Mouse (Mus musculus): Measurements from ENCODE around the gene Arid1b. TPM values are rescaled to one million over a fixed set of nuclear protein-coding genes. Genes with fewer than 3 reads are reported as not detected.
A peak's percentile ranks its signal among the peaks of the same experiment; 100 is the strongest.

The Arid1b gene
- polyA plus RNA-seq (2015; fragmentation: Nextera tagmentation; extraction: Ambion mirVana): 14.8 and 16.1 TPM in 2 replicates

GRCm38 (mm10) chr17:4993840-4994503, at the start of gene Arid1b:
Gene Arid1b, plus strand, starts transcription at chr17:4994332.
- peak within 1 kb of the TSS; percentile 100 for H3K9ac ChIP-seq
- H3K27ac ChIP-seq: peak within 1 kb of the TSS; percentile 100
- peak; percentile 78 for ATAC-seq (ENCODE audit: low FRiP score)
- no peaks in the 10 kb centered on the region for H3K36me3 ChIP-seq
- H3K27me3 ChIP-seq: no peaks in the 10 kb centered on the region
- H3K4me3 ChIP-seq: peak within 1 kb of the TSS; percentile 85
- peak within 1 kb of the TSS; percentile 69 for H3K4me2 ChIP-seq
- H3K9me3 ChIP-seq: no peaks in the 10 kb centered on the region
- H3K4me1 ChIP-seq (replicated peaks): peaks cover 30% of the 10 kb centered on the region
- WGBS: 1% methylated on average over 21 of the region's 58 CpGs

GRCm38 (mm10) chr17:4945311-4945751, 48.8 kb upstream of the Arid1b start:
- H3K9ac ChIP-seq: no peak overlapping the region
- H3K27ac ChIP-seq: no peak overlapping the region
- H3K4me1 ChIP-seq (replicated peaks): peaks cover 22% of the 10 kb centered on the region
- H3K36me3 ChIP-seq: no peaks in the 10 kb centered on the region
- no peak for ATAC-seq (ENCODE audit: low FRiP score)
- 68% methylated on average over 6 of the region's 6 CpGs for WGBS
- H3K4me2 ChIP-seq: no peak overlapping the region
- H3K4me3 ChIP-seq: no peak overlapping the region
- H3K27me3 ChIP-seq: no peaks in the 10 kb centered on the region
- H3K9me3 ChIP-seq: no peaks in the 10 kb centered on the region

GRCm38 (mm10) chr17:4945871-4946331, 48.2 kb upstream of the Arid1b start:
- H3K4me1 ChIP-seq (replicated peaks): peaks cover 17% of the 10 kb centered on the region
- 24% methylated on average over 11 of the region's 11 CpGs for WGBS
- H3K27me3 ChIP-seq: no peaks in the 10 kb centered on the region
- H3K4me2 ChIP-seq: peak overlapping the region; percentile 34; the same call in 1 of the 2 replicates
- H3K36me3 ChIP-seq: no peaks in the 10 kb centered on the region
- H3K4me3 ChIP-seq: no peak overlapping the region
- no peak for ATAC-seq (ENCODE audit: low FRiP score)
- 0 out of 2 replicates have a peak overlapping the region, but pooled peaks have one; percentile 24 for H3K9ac ChIP-seq
- no peaks in the 10 kb centered on the region for H3K9me3 ChIP-seq
- H3K27ac ChIP-seq: no peak overlapping the region

- H3K4me2 ChIP-seq: peak overlapping the region; percentile 15
These were observed 47.6 kb upstream of the Arid1b start for GRCm38 (mm10) chr17:4946421-4946974.

GRCm38 (mm10) chr17:4947013-4947412, 47.1 kb upstream of the Arid1b start:
- Histone ChIP-seq H3K9ac (no peak overlapping the region), H3K27me3 (no peaks in the 10 kb centered on the region), H3K27ac (no peak overlapping the region), H3K4me3 (no peak overlapping the region), H3K36me3 (no peaks in the 10 kb centered on the region), H3K4me2 (no peak overlapping the region; the same call in 1 of the 2 replicates), H3K4me1 (replicated peaks) (peaks cover 17% of the 10 kb centered on the region), H3K9me3 (no peaks in the 10 kb centered on the region)
- no peak for ATAC-seq (ENCODE audit: low FRiP score)
- WGBS: 28% methylated on average over 3 of the region's 3 CpGs

More at GRCm38 (mm10) chr17:4946421-4946974, 47.6 kb upstream of the Arid1b start:
- H3K27me3 ChIP-seq: no peaks in the 10 kb centered on the region
- H3K36me3 ChIP-seq: no peaks in the 10 kb centered on the region
- H3K27ac ChIP-seq: no peak overlapping the region
- 16% methylated on average over 12 of the region's 12 CpGs for WGBS
- H3K4me3 ChIP-seq: no peak overlapping the region
- 0 out of 2 replicates have a peak overlapping the region, but pooled peaks have one; percentile 6 for H3K9ac ChIP-seq
- no peak for ATAC-seq (ENCODE audit: low FRiP score)
- no peaks in the 10 kb centered on the region for H3K9me3 ChIP-seq
- H3K4me1 ChIP-seq (replicated peaks): peaks cover 17% of the 10 kb centered on the region

- H3K4me2 ChIP-seq: no peak overlapping the region
- no peak for ATAC-seq (ENCODE audit: low FRiP score)
- H3K27ac ChIP-seq: no peak overlapping the region
- H3K27me3 ChIP-seq: no peaks in the 10 kb centered on the region
- H3K9me3 ChIP-seq: no peaks in the 10 kb centered on the region
- H3K4me3 ChIP-seq: no peak overlapping the region
- H3K9ac ChIP-seq: no peak overlapping the region
- H3K4me1 ChIP-seq (replicated peaks): peaks cover 17% of the 10 kb centered on the region
- WGBS: 77% methylated on average over 2 of the region's 2 CpGs
- H3K36me3 ChIP-seq: no peaks in the 10 kb centered on the region
These were observed 46.7 kb upstream of the Arid1b start for GRCm38 (mm10) chr17:4947439-4947838.

GRCm38 (mm10) chr17:4948501-4948900, 45.6 kb upstream of the Arid1b start:
- no peak overlapping the region for H3K27ac ChIP-seq
- no peaks in the 10 kb centered on the region for H3K36me3 ChIP-seq
- WGBS: 37% methylated on average over 3 of the region's 3 CpGs
- H3K9ac ChIP-seq: no peak overlapping the region
- H3K9me3 ChIP-seq: no peaks in the 10 kb centered on the region
- H3K4me3 ChIP-seq: no peak overlapping the region
- no peaks in the 10 kb centered on the region for H3K27me3 ChIP-seq
- no peak overlapping the region for H3K4me2 ChIP-seq
- no peak for ATAC-seq (ENCODE audit: low FRiP score)
- peaks cover 17% of the 10 kb centered on the region for H3K4me1 ChIP-seq (replicated peaks)

GRCm38 (mm10) chr17:4954431-4954830, 39.7 kb upstream of the Arid1b start:
- H3K4me2 ChIP-seq: peak overlapping the region; percentile 6; the same call in 1 of the 2 replicates
- ATAC-seq (ENCODE audit: low FRiP score): no peak
- H3K27me3 ChIP-seq: no peaks in the 10 kb centered on the region
- H3K27ac ChIP-seq: no peak overlapping the region
- H3K36me3 ChIP-seq: no peaks in the 10 kb centered on the region
- 45% methylated on average over 4 of the region's 4 CpGs for WGBS
- no peaks in the 10 kb centered on the region for H3K9me3 ChIP-seq
- peaks cover 10% of the 10 kb centered on the region for H3K4me1 ChIP-seq (replicated peaks)
- H3K9ac ChIP-seq: no peak overlapping the region
- H3K4me3 ChIP-seq: no peak overlapping the region

- WGBS: 83% methylated on average over 10 of the region's 10 CpGs
- no peaks in the 10 kb centered on the region for H3K27me3 ChIP-seq
- H3K27ac ChIP-seq: peak overlapping the region; percentile 35; the same call in 1 of the 2 replicates
- H3K9me3 ChIP-seq: no peaks in the 10 kb centered on the region
- H3K36me3 ChIP-seq: no peaks in the 10 kb centered on the region
- no peak overlapping the region for H3K9ac ChIP-seq
- no peak for ATAC-seq (ENCODE audit: low FRiP score)
- no peak overlapping the region for H3K4me3 ChIP-seq
- no peak overlapping the region for H3K4me2 ChIP-seq
- no peaks in the 10 kb centered on the region for H3K4me1 ChIP-seq (replicated peaks)
These were observed 29.8 kb upstream of the Arid1b start for GRCm38 (mm10) chr17:4964192-4964877.

GRCm38 (mm10) chr17:4967201-4967600, 26.9 kb upstream of the Arid1b start:
- H3K27ac ChIP-seq: no peak overlapping the region
- no peaks in the 10 kb centered on the region for H3K27me3 ChIP-seq
- no peaks in the 10 kb centered on the region for H3K4me1 ChIP-seq (replicated peaks)
- no peak overlapping the region for H3K4me2 ChIP-seq
- H3K9ac ChIP-seq: no peak overlapping the region
- ATAC-seq (ENCODE audit: low FRiP score): no peak
- no peaks in the 10 kb centered on the region for H3K36me3 ChIP-seq
- WGBS: 58% methylated on average over 4 of the region's 4 CpGs
- H3K4me3 ChIP-seq: no peak overlapping the region
- no peaks in the 10 kb centered on the region for H3K9me3 ChIP-seq

- WGBS: 97% methylated on average over 3 of the region's 3 CpGs
- H3K9ac ChIP-seq: no peak overlapping the region
- no peak overlapping the region for H3K27ac ChIP-seq
- H3K4me2 ChIP-seq: no peak overlapping the region
- no peak overlapping the region for H3K4me3 ChIP-seq
- H3K9me3 ChIP-seq: no peaks in the 10 kb centered on the region
- no peak for ATAC-seq (ENCODE audit: low FRiP score)
- no peaks in the 10 kb centered on the region for H3K27me3 ChIP-seq
- H3K4me1 ChIP-seq (replicated peaks): no peaks in the 10 kb centered on the region
- no peaks in the 10 kb centered on the region for H3K36me3 ChIP-seq
These were observed 26.1 kb upstream of the Arid1b start for GRCm38 (mm10) chr17:4968035-4968434.

GRCm38 (mm10) chr17:4968878-4969277, 25.3 kb upstream of the Arid1b start:
- H3K4me2 ChIP-seq: no peak overlapping the region
- H3K4me1 ChIP-seq (replicated peaks): no peaks in the 10 kb centered on the region
- H3K27me3 ChIP-seq: no peaks in the 10 kb centered on the region
- no peaks in the 10 kb centered on the region for H3K36me3 ChIP-seq
- H3K27ac ChIP-seq: no peak overlapping the region
- H3K9ac ChIP-seq: no peak overlapping the region
- H3K9me3 ChIP-seq: no peaks in the 10 kb centered on the region
- no peak overlapping the region for H3K4me3 ChIP-seq
- 98% methylated on average over 5 of the region's 5 CpGs for WGBS
- ATAC-seq (ENCODE audit: low FRiP score): no peak
